Mouse (Mus musculus) cerebellum, adult 2 months (tissue): ENCODE measurements around the gene Il2.

Experiments
- CTCF ChIP-seq: fragments of 200-500 bp; IDR thresholded peaks from 2 replicates; pipeline ENCODE4 v1.5.1; 2011; ENCODE audit warnings: low read depth, mild to moderate bottlenecking, control low read depth, low read length, moderate library complexity, borderline replicate concordance; ENCODE audit not compliant: insufficient read depth
- POLR2A ChIP-seq: fragments of 200-500 bp; IDR thresholded peaks from 2 replicates; pipeline ENCODE4 v1.6.1; 2011; ENCODE audit warnings: low read length, control low read depth, borderline replicate concordance; ENCODE audit not compliant: insufficient read depth

GRCm38 (mm10) chr3:37152274-37152673, 26.5 kb upstream of the Il2 start:
- TF ChIP-seq POLR2A (no peak), CTCF (no peak)
